Mouse (Mus musculus): Measurements from ENCODE around the gene Sec16b.

Sec16b gene

GRCm38 (mm10) chr1:157513559-157513958 lies 7.0 kb downstream of the Sec16b start:
- no peak for DNase-seq (ENCODE audit: low read depth, low spot score)

GRCm38 (mm10) chr1:157514298-157514697 lies 7.8 kb downstream of the Sec16b start:
- DNase-seq (ENCODE audit: low read depth, low spot score), result no peak

GRCm38 (mm10) chr1:157516838-157517808 lies 10.6 kb downstream of the Sec16b start:
- DNase-seq (ENCODE audit: low read depth, low spot score), result no peak

GRCm38 (mm10) chr1:157518111-157518523 lies 11.6 kb downstream of the Sec16b start:
- no peak for DNase-seq (ENCODE audit: low read depth, low spot score)

GRCm38 (mm10) chr1:157519396-157519795 lies 12.9 kb downstream of the Sec16b start:
- DNase-seq (ENCODE audit: low read depth, low spot score), result no peak

GRCm38 (mm10) chr1:157522322-157522721 lies 15.8 kb downstream of the Sec16b start:
- no peak for DNase-seq (ENCODE audit: low read depth, low spot score)

- no peak for DNase-seq (ENCODE audit: low read depth, low spot score)
These were observed 18.2 kb downstream of the Sec16b start for GRCm38 (mm10) chr1:157524775-157525174.

GRCm38 (mm10) chr1:157525692-157526354 lies 19.3 kb downstream of the Sec16b start:
- no peak for DNase-seq (ENCODE audit: low read depth, low spot score)

- no peak for DNase-seq (ENCODE audit: low read depth, low spot score)
These were observed 20.1 kb downstream of the Sec16b start for GRCm38 (mm10) chr1:157526625-157527024.

- DNase-seq (ENCODE audit: low read depth, low spot score), result no peak
These were observed 26.4 kb downstream of the Sec16b start for GRCm38 (mm10) chr1:157532826-157533460.

- DNase-seq (ENCODE audit: low read depth, low spot score), result no peak
These were observed 29.0 kb downstream of the Sec16b start for GRCm38 (mm10) chr1:157535571-157535970.

GRCm38 (mm10) chr1:157536471-157536870 lies 29.9 kb downstream of the Sec16b start:
- peak; percentile 49 for DNase-seq (ENCODE audit: low read depth, low spot score)

- DNase-seq (ENCODE audit: low read depth, low spot score), result no peak
These were observed 31.1 kb downstream of the Sec16b start for GRCm38 (mm10) chr1:157537636-157538035.

- DNase-seq (ENCODE audit: low read depth, low spot score), result no peak
These were observed 38.5 kb downstream of the Sec16b start for GRCm38 (mm10) chr1:157545056-157545455.

- DNase-seq (ENCODE audit: low read depth, low spot score), result no peak
These were observed 41.1 kb downstream of the Sec16b start for GRCm38 (mm10) chr1:157547658-157548057.

- DNase-seq (ENCODE audit: low read depth, low spot score), result no peak
These were observed 43.2 kb downstream of the Sec16b start for GRCm38 (mm10) chr1:157549721-157550120.

GRCm38 (mm10) chr1:157552749-157553451 lies 46.4 kb downstream of the Sec16b start:
- peak; percentile 54 for DNase-seq (ENCODE audit: low read depth, low spot score)

- DNase-seq (ENCODE audit: low read depth, low spot score), result no peak
These were observed 47.6 kb downstream of the Sec16b start for GRCm38 (mm10) chr1:157554163-157554562.

- DNase-seq (ENCODE audit: low read depth, low spot score), result no peak
These were observed 48.4 kb downstream of the Sec16b start for GRCm38 (mm10) chr1:157554686-157555530.

- no peak for DNase-seq (ENCODE audit: low read depth, low spot score)
These were observed 49.2 kb downstream of the Sec16b start for GRCm38 (mm10) chr1:157555738-157556137.

- DNase-seq (ENCODE audit: low read depth, low spot score), result no peak
These were observed 49.9 kb downstream of the Sec16b start for GRCm38 (mm10) chr1:157556439-157556838.

Measured in brain, embryonic 18.5 days (tissue).